Mouse (Mus musculus) G1E (cell line): ENCODE measurements around the gene Tmem242. TPM values are rescaled to one million over a fixed set of nuclear protein-coding genes. Genes with fewer than 3 reads are reported as not detected.
"Not testable (repeated sequence)": the region's sequence is repeated elsewhere in the genome, so short reads cannot be mapped to it uniquely, and the experiment has no call there.

Experiments used
- ATAC-seq: 2 replicates; pipeline ENCODE4 v1.8.0; 2016; ENCODE audit warnings: mild to moderate bottlenecking; ENCODE audit not compliant: insufficient number of reproducible peaks, poor library complexity, low FRiP score, severe bottlenecking; ENCODE audit errors: extremely low read depth
- DNase-seq: peaks from one replicate; pipeline ENCODE4 v3.0.0; 2012; ENCODE audit warnings: low spot score
- H3K27me3 ChIP-seq: 2 replicates; pipeline ENCODE4 v1.6.1; 2012; ENCODE audit warnings: mild to moderate bottlenecking, low read length, inconsistent platforms; ENCODE audit not compliant: insufficient read depth
- H3K36me3 ChIP-seq: replicated peaks from 2 replicates; pipeline ENCODE3; 2012; ENCODE audit warnings: mild to moderate bottlenecking, inconsistent platforms
- H3K4me1 ChIP-seq: 2 replicates; pipeline ENCODE4 v1.6.1; 2012; ENCODE audit warnings: low read depth, low read length, inconsistent platforms, mixed read lengths; ENCODE audit not compliant: insufficient read depth
- H3K4me3 ChIP-seq: 2 replicates; pipeline ENCODE4 v1.5.1; 2012; ENCODE audit warnings: low read depth, mild to moderate bottlenecking, inconsistent platforms, low read length, moderate library complexity, mixed read lengths
- H3K9me3 ChIP-seq: replicated peaks from 2 replicates; pipeline ENCODE4 v1.6.1; 2012; ENCODE audit warnings: inconsistent platforms
- CTCF ChIP-seq: IDR thresholded peaks from 2 replicates; pipeline ENCODE4 v1.5.1; 2012; ENCODE audit warnings: low read depth, low read length, inconsistent platforms, mixed read lengths
- GATA1 ChIP-seq: IDR thresholded peaks from 2 replicates; pipeline ENCODE4 v1.6.1; 2012; ENCODE audit warnings: borderline replicate concordance, low read length, inconsistent platforms, mixed read lengths
- GATA2 ChIP-seq: IDR thresholded peaks from 2 replicates; pipeline ENCODE4 v1.6.1; 2012; ENCODE audit warnings: low read depth, low read length, inconsistent platforms, borderline replicate concordance
- POLR2AphosphoS5 ChIP-seq: IDR thresholded peaks from 2 replicates; pipeline ENCODE4 v1.6.1; 2012; ENCODE audit warnings: low read depth, low read length, inconsistent platforms; ENCODE audit not compliant: insufficient replicate concordance
- TAL1 ChIP-seq: conservative IDR thresholded peaks from 2 replicates; pipeline ENCODE4 v1.6.1; 2012; ENCODE audit warnings: low read depth, low read length, inconsistent platforms, mixed read lengths
- polyA plus RNA-seq: library from polyadenylated mRNA; stranded (reverse); fragments of >175 nt; gene quantifications from 2 replicates; pipeline ENCODE4 v1.2.3, GENCODE M21; 2012
- total RNA-seq, 2 experiments: library from RNA; stranded (forward) in 1 of 2; stranded (reverse) in 1 of 2; fragments of 200-1000 nt in 1 of 2; fragments of >200 nt in 1 of 2; fragmentation: Nextera tagmentation in 1 of 2; gene quantifications; 2 replicates each; pipeline ENCODE4 v1.2.3; 2014 to 2017

Tmem242 gene
- total and polyA plus RNA-seq, 3 experiments = 22.7 to 73.1 (median 52.6) TPM

GRCm38 (mm10) chr17:5467177-5467576, 27.1 kb upstream of the Tmem242 start:
- Histone ChIP-seq H3K9me3 (no peaks in the 10 kb centered on the region), H3K27me3 (peaks cover 36% of the 10 kb centered on the region), H3K36me3 (no peaks in the 10 kb centered on the region), H3K4me3 (no peak overlapping the region), H3K4me1 (peaks cover 6% of the 10 kb centered on the region)
- ATAC-seq (no peak), DNase-seq (no peak)
- TF ChIP-seq POLR2AphosphoS5 = no peak
- no peak for TF ChIP-seq TAL1
- TF ChIP-seq GATA1 = no peak
- TF ChIP-seq GATA2 = no peak
- TF ChIP-seq CTCF = no peak

DNA sequence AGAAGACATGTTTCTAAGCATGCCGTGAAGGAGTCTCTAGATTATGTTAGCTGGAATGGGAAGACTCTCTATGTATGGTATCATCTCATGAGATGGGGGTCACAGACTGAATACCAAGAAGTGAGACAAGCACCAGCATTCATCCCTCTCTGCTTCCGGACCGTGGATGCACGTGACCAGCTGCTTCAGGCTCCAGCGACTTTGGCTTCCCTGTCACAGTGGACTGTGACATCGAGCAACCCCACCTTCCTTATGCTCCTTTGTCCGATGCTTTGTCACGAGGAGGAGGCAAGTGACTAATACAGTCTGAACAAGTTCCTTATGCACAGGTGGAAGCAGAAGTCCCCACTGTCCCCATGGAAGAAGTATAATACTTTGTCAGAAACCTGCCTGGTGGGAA, 26.7 kb upstream of the Tmem242 start:
- Histone ChIP-seq H3K4me1 (peaks cover 6% of the 10 kb centered on the region), H3K36me3 (no peaks in the 10 kb centered on the region), H3K9me3 (no peaks in the 10 kb centered on the region), H3K27me3 (peaks cover 34% of the 10 kb centered on the region), H3K4me3 (no peak overlapping the region)
- TF ChIP-seq GATA1 (no peak), TAL1 (no peak), POLR2AphosphoS5 (no peak), CTCF (no peak), GATA2 (no peak)
- no peak for DNase-seq
- no peak for ATAC-seq

DNA sequence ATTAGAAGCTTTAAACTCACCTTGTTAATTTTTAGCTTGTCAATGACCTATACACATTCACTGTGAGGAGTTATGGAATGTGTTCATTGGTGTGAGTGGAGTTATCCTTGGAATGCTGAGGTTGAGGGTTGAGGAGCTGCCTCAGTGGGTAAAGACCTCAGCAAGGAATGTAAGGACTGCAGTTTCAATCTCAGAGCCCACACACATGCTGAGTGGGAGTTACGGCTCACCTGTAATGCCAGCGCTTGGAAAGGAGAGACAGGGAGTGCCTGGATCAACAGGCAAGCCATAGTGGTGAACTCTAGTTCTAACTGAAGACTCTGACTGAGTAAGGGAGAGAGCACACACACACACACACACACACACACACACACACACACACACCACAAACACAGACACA, 23.9 kb upstream of the Tmem242 start:
- Histone ChIP-seq H3K4me1 (no peaks in the 10 kb centered on the region), H3K4me3 (no peak overlapping the region; the same call in 1 of the 2 replicates), H3K27me3 (peaks cover 31% of the 10 kb centered on the region), H3K9me3 (no peaks in the 10 kb centered on the region), H3K36me3 (no peaks in the 10 kb centered on the region)
- no peak for TF ChIP-seq GATA1
- no peak for TF ChIP-seq TAL1
- no peak for TF ChIP-seq GATA2
- TF ChIP-seq CTCF = no peak
- TF ChIP-seq POLR2AphosphoS5 = no peak
- ATAC-seq (no peak), DNase-seq (no peak)

DNA sequence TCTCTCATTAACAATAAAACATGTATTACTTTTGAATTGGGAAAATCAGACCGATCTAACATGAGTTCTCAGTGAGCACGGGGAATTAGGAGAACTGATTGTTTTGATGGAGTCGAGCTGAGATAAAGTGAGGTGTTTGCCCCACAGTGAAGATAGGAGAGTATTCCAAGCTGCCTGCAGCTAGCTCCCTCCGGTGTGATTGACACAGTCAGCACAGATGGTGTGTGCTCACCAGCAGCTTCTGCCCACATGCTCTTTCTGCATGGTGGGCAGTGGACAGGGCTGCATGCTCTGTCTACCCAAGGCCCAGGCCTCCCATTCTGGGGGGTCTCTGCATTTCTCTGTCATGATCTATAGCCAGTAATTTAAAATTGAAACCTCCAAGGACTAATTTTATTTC, 13.6 kb upstream of the Tmem242 start:
- peaks cover 64% of the 10 kb centered on the region for H3K27me3 ChIP-seq
- TF ChIP-seq GATA1 = no peak
- no peak for TF ChIP-seq GATA2
- TF ChIP-seq TAL1 = no peak
- no peak for TF ChIP-seq POLR2AphosphoS5
- no peak for TF ChIP-seq CTCF
- ATAC-seq = no peak
- H3K4me1 ChIP-seq = peaks cover 3% of the 10 kb centered on the region; the same call in 1 of the 2 replicates
- DNase-seq = no peak
- H3K9me3 ChIP-seq = no peaks in the 10 kb centered on the region
- H3K36me3 ChIP-seq = no peaks in the 10 kb centered on the region
- no peak overlapping the region for H3K4me3 ChIP-seq

DNA sequence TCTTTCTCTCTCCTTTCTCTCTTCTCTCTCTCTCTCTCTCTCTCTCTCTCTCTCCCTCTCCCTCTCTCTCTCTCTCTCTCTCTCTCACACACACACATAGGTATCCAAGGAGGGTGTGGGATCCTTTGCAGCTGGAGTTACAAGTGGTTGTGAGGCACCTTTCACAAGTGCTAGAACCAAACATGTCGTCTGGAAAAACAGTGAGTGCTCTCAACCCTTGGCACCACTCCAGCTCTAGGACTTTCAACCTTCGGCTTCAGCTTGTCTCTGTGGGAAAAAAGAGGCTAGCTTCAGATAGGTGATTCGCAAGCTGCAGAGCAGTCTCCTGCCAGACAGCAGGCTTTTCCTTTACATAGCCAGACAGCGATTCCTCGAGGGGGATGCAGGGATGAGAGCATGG, 3.7 kb upstream of the Tmem242 start:
- Histone ChIP-seq H3K4me1 (peaks cover 11% of the 10 kb centered on the region), H3K27me3 (peaks cover 22% of the 10 kb centered on the region), H3K4me3 (no peak overlapping the region), H3K9me3 (0 out of 2 replicates have a peak, but pooled peaks cover 2% of the 10 kb centered on the region), H3K36me3 (peaks cover 1% of the 10 kb centered on the region)
- no peak for ATAC-seq
- no peak for TF ChIP-seq CTCF
- TF ChIP-seq GATA2 = no peak
- TF ChIP-seq GATA1 = no peak
- TF ChIP-seq TAL1 = no peak
- no peak for TF ChIP-seq POLR2AphosphoS5
- DNase-seq = no peak

DNA sequence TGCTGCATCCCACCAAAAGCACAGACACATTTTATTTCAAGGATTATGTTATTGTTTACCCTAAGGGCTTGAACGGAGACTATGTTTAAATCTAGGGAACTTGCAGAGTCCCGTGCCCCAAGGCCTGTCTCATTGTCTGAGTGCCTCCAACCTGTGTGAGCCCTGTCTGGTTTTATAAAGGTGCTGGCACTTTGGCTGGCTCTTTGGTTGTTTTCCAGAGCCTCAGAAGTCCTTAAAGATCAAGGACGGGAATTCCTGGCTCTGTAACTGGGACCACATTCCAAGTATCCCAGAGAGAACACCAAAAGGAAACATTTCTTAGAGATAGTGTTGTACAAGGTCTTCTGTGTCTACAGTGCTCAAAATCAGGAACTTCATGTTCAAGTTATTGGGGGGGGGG, 3.2 kb upstream of the Tmem242 start:
- Histone ChIP-seq H3K36me3 (peaks cover 5% of the 10 kb centered on the region), H3K4me1 (peaks cover 15% of the 10 kb centered on the region), H3K4me3 (no peak overlapping the region), H3K9me3 (0 out of 2 replicates have a peak, but pooled peaks cover 2% of the 10 kb centered on the region), H3K27me3 (peaks cover 17% of the 10 kb centered on the region)
- ATAC-seq = no peak
- no peak for DNase-seq
- TF ChIP-seq CTCF = no peak
- TF ChIP-seq GATA1 = no peak
- TF ChIP-seq TAL1 = no peak
- no peak for TF ChIP-seq GATA2
- no peak for TF ChIP-seq POLR2AphosphoS5

- not testable (repeated sequence) for H3K4me3 ChIP-seq, ATAC-seq, H3K9me3 ChIP-seq, DNase-seq
- H3K4me1 ChIP-seq = peaks cover 21% of the 10 kb centered on the region
- H3K27me3 ChIP-seq = peaks cover 14% of the 10 kb centered on the region
- H3K36me3 ChIP-seq = peaks cover 13% of the 10 kb centered on the region
Observed at GRCm38 (mm10) chr17:5442403-5442802, 2.3 kb upstream of the Tmem242 start.
